Mouse (Mus musculus): ENCODE measurements around the gene Cyb561d1. TPM values are rescaled to one million over a fixed set of nuclear protein-coding genes. Genes with fewer than 3 reads are reported as not detected.

Cyb561d1 gene
- polyA plus RNA-seq, 1 experiment: 3.2 TPM

DNA sequence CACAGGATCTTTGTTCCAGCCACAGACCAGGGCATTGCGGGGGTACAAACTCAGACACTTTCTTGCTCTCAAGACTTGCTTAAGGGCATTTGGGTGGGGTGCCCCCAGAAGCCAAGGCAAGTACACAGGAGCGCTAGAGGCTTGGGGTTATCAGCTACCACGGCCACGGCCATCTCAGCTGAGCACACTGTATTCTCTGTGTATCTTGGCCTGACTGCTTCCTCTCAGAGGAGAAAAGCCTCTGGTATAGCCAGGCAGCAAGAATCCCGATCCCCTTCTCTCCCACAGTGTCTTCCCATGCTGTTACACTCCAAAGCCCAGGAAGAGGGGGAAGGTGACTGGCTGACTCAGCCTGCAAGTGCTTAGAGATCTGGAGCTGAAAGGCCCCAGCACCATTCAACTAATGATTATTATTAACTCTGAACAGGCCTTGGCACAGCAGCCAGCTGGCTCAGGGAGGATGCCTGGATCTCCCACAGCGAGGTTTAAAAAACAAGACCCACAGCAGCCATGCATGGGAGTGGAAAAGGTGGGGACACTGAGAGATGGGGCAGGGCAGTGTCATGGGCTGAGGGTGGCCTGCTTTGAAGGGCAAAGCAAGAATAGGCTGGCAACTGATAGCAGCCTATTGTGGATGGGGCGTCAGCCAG, 4.9 kb downstream of the Cyb561d1 start:
- no peaks in the 10 kb centered on the region for H3K27me3 ChIP-seq (ENCODE audit: control insufficient read depth, insufficient read depth, insufficient read length)
- H3K36me3 ChIP-seq (ENCODE audit: control insufficient read depth, insufficient read depth): no peaks in the 10 kb centered on the region
- no peaks in the 10 kb centered on the region for H3K79me2 ChIP-seq (ENCODE audit: control insufficient read depth, insufficient read depth)
- H3ac ChIP-seq (ENCODE audit: control insufficient read depth, insufficient read length): no peak overlapping the region
- H3K4me2 ChIP-seq (ENCODE audit: low read depth): no peak overlapping the region
- no peak overlapping the region for H3K4me3 ChIP-seq
- TF ChIP-seq REST (IDR thresholded peaks at IDR 0.05; ENCODE audit: insufficient read depth, insufficient read length): no peak

DNA sequence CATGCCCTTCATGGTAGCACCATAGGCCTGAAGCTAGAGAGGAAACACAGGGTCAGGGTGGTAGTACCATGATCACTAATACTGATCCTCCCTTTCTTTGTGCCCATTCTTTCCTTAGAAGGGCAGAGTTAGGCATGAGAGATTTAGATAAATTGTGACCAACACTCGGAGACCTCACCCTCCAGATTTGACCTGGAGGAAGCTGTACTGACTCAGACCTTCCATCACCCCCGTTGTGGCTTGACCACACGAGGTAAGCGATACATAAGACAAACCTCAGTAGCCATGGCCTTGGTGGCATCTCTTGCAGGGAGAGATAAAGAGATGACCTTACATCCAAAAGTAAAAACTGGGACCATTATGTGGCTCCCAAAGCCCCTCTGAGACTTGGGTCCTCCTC, 5.7 kb downstream of the Cyb561d1 start:
- H3K27me3 ChIP-seq (ENCODE audit: control insufficient read depth, insufficient read depth, insufficient read length): no peaks in the 10 kb centered on the region
- no peak overlapping the region for H3ac ChIP-seq (ENCODE audit: control insufficient read depth, insufficient read length)
- H3K4me3 ChIP-seq: no peak overlapping the region
- no peak overlapping the region for H3K4me2 ChIP-seq (ENCODE audit: low read depth)
- TF ChIP-seq POLR2A (IDR thresholded peaks at IDR 0.05; ENCODE audit: insufficient read length, low read depth): no peak
- TF ChIP-seq MAX (IDR thresholded peaks at IDR 0.05; ENCODE audit: low read depth): no peak
- no peak for TF ChIP-seq REST (IDR thresholded peaks at IDR 0.05; ENCODE audit: insufficient read depth, insufficient read length)
- no peak for TF ChIP-seq E2F4 (IDR thresholded peaks at IDR 0.05; ENCODE audit: insufficient read depth)
- TF ChIP-seq CEBPB (IDR thresholded peaks at IDR 0.05; ENCODE audit: insufficient read depth, poor library complexity, severe bottlenecking): no peak
- no peak for TF ChIP-seq POLR2AphosphoS2 (IDR thresholded peaks at IDR 0.05; ENCODE audit: insufficient read length, low read depth)
- TF ChIP-seq TCF3 (IDR thresholded peaks at IDR 0.05; ENCODE audit: insufficient read length, low read depth): no peak
- no peaks in the 10 kb centered on the region for H3K79me2 ChIP-seq (ENCODE audit: control insufficient read depth, insufficient read depth)
- no peaks in the 10 kb centered on the region for H3K36me3 ChIP-seq (ENCODE audit: control insufficient read depth, insufficient read depth)

DNA sequence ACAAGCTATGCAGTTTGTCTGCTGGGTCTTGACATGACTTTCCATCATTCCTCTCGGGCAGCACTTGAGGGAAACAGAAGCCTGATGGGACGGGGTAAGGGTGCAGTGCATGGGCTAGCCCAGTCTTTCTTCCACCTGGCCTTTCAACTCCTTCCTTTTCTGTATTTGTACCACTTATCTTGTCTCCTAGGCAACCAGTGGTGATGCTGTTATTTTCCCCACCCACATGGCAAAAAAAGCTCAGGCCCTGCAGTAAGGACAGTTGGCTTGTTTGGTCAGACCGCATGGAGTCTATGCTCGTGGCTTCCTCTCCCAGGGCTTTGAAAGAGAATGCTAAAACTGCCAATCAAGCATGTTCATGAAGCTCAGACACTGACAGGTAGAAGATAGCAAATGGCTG, 7.3 kb downstream of the Cyb561d1 start:
- Histone ChIP-seq H3K4me2 (ENCODE audit: low read depth) (no peak overlapping the region), H3K36me3 (ENCODE audit: control insufficient read depth, insufficient read depth) (no peaks in the 10 kb centered on the region), H3K4me3 (no peak overlapping the region), H3K79me2 (ENCODE audit: control insufficient read depth, insufficient read depth) (no peaks in the 10 kb centered on the region), H3ac (ENCODE audit: control insufficient read depth, insufficient read length) (no peak overlapping the region), H3K27me3 (ENCODE audit: control insufficient read depth, insufficient read depth, insufficient read length) (no peaks in the 10 kb centered on the region)
- TF ChIP-seq E2F4 (IDR thresholded peaks at IDR 0.05; ENCODE audit: insufficient read depth): no peak
- no peak for TF ChIP-seq SRF (IDR thresholded peaks at IDR 0.05; ENCODE audit: control insufficient read depth, insufficient read length, low read depth)
- no peak for TF ChIP-seq CEBPB (IDR thresholded peaks at IDR 0.05; ENCODE audit: insufficient read depth, poor library complexity, severe bottlenecking)
- no peak for TF ChIP-seq REST (IDR thresholded peaks at IDR 0.05; ENCODE audit: insufficient read depth, insufficient read length)
- no peak for TF ChIP-seq POLR2AphosphoS2 (IDR thresholded peaks at IDR 0.05; ENCODE audit: insufficient read length, low read depth)
- no peak for TF ChIP-seq TCF12 (IDR thresholded peaks at IDR 0.05; ENCODE audit: insufficient read depth, poor library complexity, severe bottlenecking)
- no peak for TF ChIP-seq USF1 (IDR thresholded peaks at IDR 0.05; ENCODE audit: low read depth)
- no peak for TF ChIP-seq POLR2A (IDR thresholded peaks at IDR 0.05; ENCODE audit: insufficient read length, low read depth)
- no peak for TF ChIP-seq MYOD1 (IDR thresholded peaks at IDR 0.05; ENCODE audit: control insufficient read depth in 1 of 3, insufficient read length in 2 of 3, low read depth in 2 of 3)
- TF ChIP-seq MYOG (IDR thresholded peaks at IDR 0.05; ENCODE audit: control insufficient read depth in 1 of 3, insufficient read depth in 1 of 3, insufficient read length in 2 of 3, low read depth in 2 of 3): no peak
- TF ChIP-seq MAX (IDR thresholded peaks at IDR 0.05; ENCODE audit: low read depth): no peak
- TF ChIP-seq TCF3 (IDR thresholded peaks at IDR 0.05; ENCODE audit: insufficient read length, low read depth): no peak

DNA sequence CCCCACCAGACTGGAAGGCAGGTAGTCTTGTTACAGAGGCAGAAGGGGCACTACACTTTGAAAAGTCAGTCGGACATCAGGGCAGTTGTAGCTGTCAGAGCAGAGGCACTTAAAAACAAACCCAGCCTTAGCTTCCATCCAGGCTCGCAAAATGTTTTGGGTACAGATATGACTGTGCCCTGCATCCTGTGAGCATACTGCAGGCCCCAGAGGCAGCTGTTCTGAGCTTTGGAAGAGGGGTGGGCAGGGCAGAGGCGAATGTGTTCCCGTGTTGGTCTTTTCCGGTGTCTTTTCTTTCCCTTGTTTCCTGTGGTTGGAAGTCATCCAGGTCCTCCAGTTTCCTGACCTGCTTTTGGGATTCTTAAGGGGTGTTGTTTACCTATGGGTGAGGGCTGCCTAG, 11.1 kb downstream of the Cyb561d1 start:
- Histone ChIP-seq H3K79me2 (ENCODE audit: control insufficient read depth, insufficient read depth) (no peaks in the 10 kb centered on the region), H3K4me3 (no peak overlapping the region), H3K27me3 (ENCODE audit: control insufficient read depth, insufficient read depth, insufficient read length) (no peaks in the 10 kb centered on the region), H3K36me3 (ENCODE audit: control insufficient read depth, insufficient read depth) (no peaks in the 10 kb centered on the region), H3ac (ENCODE audit: control insufficient read depth, insufficient read length) (no peak overlapping the region), H3K4me2 (ENCODE audit: low read depth) (peak overlapping the region; percentile 1)
- TF ChIP-seq MYOG (IDR thresholded peaks at IDR 0.05; ENCODE audit: control insufficient read depth in 1 of 3, insufficient read depth in 1 of 3, insufficient read length in 2 of 3, low read depth in 2 of 3) (no peak), REST (IDR thresholded peaks at IDR 0.05; ENCODE audit: insufficient read depth, insufficient read length) (no peak), POLR2A (IDR thresholded peaks at IDR 0.05; ENCODE audit: insufficient read length, low read depth) (no peak), TCF12 (IDR thresholded peaks at IDR 0.05; ENCODE audit: insufficient read depth, poor library complexity, severe bottlenecking) (no peak), SRF (IDR thresholded peaks at IDR 0.05; ENCODE audit: control insufficient read depth, insufficient read length, low read depth) (no peak), TCF3 (IDR thresholded peaks at IDR 0.05; ENCODE audit: insufficient read length, low read depth) (no peak), E2F4 (IDR thresholded peaks at IDR 0.05; ENCODE audit: insufficient read depth) (no peak), MAX (IDR thresholded peaks at IDR 0.05; ENCODE audit: low read depth) (no peak), CEBPB (IDR thresholded peaks at IDR 0.05; ENCODE audit: insufficient read depth, poor library complexity, severe bottlenecking) (no peak), USF1 (IDR thresholded peaks at IDR 0.05; ENCODE audit: low read depth) (no peak), POLR2AphosphoS2 (IDR thresholded peaks at IDR 0.05; ENCODE audit: insufficient read length, low read depth) (no peak), MYOD1 (IDR thresholded peaks at IDR 0.05; ENCODE audit: control insufficient read depth in 1 of 3, insufficient read length in 2 of 3, low read depth in 2 of 3) (no peak)

DNA sequence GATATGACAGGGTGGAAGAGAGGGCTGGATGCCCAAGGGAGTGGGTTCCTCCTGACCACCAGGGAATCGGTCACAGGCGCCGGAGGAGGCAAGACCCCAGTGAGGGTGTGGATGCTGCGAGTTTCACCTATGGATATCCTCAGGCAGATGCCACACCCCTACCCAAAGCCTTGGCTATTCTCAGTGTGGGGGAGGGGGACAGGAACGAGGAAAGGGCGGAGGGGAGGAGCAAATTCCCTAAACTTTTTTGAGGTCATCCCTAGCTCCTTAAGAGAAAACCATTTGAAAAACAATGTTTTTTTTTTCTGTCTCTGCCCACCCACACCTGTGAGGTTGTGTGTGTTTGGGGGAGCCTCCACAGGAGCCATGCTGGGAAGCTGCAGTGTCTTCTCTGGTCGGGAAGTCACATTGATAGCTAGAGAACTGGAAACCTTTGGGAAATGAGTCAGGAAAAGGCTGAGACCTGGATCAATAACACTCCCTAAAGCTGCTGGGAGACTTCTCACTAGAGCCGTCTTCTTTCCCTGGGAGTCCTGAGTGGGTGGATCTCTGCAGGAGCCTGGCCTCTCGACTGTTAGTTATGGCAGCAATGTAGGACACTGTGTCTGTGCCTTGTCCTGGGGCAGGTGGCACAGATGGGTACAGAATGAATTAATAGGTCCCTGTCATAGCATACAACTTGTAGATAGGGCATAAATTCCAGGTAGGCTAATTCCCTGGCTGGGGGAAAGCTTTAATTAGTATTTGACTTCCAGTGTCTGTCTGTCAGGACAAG, 12.1 kb downstream of the Cyb561d1 start:
- Histone ChIP-seq H3K4me2 (ENCODE audit: low read depth) (no peak overlapping the region), H3K27me3 (ENCODE audit: control insufficient read depth, insufficient read depth, insufficient read length) (no peaks in the 10 kb centered on the region), H3K79me2 (ENCODE audit: control insufficient read depth, insufficient read depth) (no peaks in the 10 kb centered on the region), H3K36me3 (ENCODE audit: control insufficient read depth, insufficient read depth) (no peaks in the 10 kb centered on the region), H3K4me3 (no peak overlapping the region), H3ac (ENCODE audit: control insufficient read depth, insufficient read length) (no peak overlapping the region)
- TF ChIP-seq MYOG (IDR thresholded peaks at IDR 0.05; ENCODE audit: control insufficient read depth in 1 of 3, insufficient read depth in 1 of 3, insufficient read length in 2 of 3, low read depth in 2 of 3) (no peak), POLR2AphosphoS2 (IDR thresholded peaks at IDR 0.05; ENCODE audit: insufficient read length, low read depth) (no peak), CEBPB (IDR thresholded peaks at IDR 0.05; ENCODE audit: insufficient read depth, poor library complexity, severe bottlenecking) (no peak), SRF (IDR thresholded peaks at IDR 0.05; ENCODE audit: control insufficient read depth, insufficient read length, low read depth) (no peak), USF1 (IDR thresholded peaks at IDR 0.05; ENCODE audit: low read depth) (no peak), MYOD1 (IDR thresholded peaks at IDR 0.05; ENCODE audit: control insufficient read depth in 1 of 3, insufficient read length in 2 of 3, low read depth in 2 of 3) (no peak), E2F4 (IDR thresholded peaks at IDR 0.05; ENCODE audit: insufficient read depth) (no peak), MAX (IDR thresholded peaks at IDR 0.05; ENCODE audit: low read depth) (no peak), POLR2A (IDR thresholded peaks at IDR 0.05; ENCODE audit: insufficient read length, low read depth) (no peak), TCF3 (IDR thresholded peaks at IDR 0.05; ENCODE audit: insufficient read length, low read depth) (no peak), REST (IDR thresholded peaks at IDR 0.05; ENCODE audit: insufficient read depth, insufficient read length) (no peak), TCF12 (IDR thresholded peaks at IDR 0.05; ENCODE audit: insufficient read depth, poor library complexity, severe bottlenecking) (no peak)

Data from myocyte (in vitro differentiated cells).